Mouse (Mus musculus) testis, adult 2 months (tissue): ENCODE data around the gene Pacs2. TPM values are rescaled to one million over a fixed set of nuclear protein-coding genes. Genes with fewer than 3 reads are reported as not detected.

Experiments
- H3K27ac ChIP-seq: fragments of 200-500 bp; 2 replicates; pipeline ENCODE4 v1.5.1; 2012; ENCODE audit warnings: low read depth, low read length; ENCODE audit not compliant: control insufficient read depth, insufficient read depth
- H3K27me3 ChIP-seq: fragments of 200-500 bp; 2 replicates; pipeline ENCODE4 v1.6.1; 2012; ENCODE audit warnings: mild to moderate bottlenecking, low read length, moderate library complexity; ENCODE audit not compliant: control insufficient read depth, insufficient read depth
- H3K36me3 ChIP-seq: fragments of 200-500 bp; 2 replicates; pipeline ENCODE4 v1.6.1; 2012; ENCODE audit warnings: mild to moderate bottlenecking, low read length; ENCODE audit not compliant: control insufficient read depth, insufficient read depth
- H3K4me1 ChIP-seq: fragments of 200-500 bp; 2 replicates; pipeline ENCODE4 v1.6.1; 2012; ENCODE audit warnings: low read length; ENCODE audit not compliant: control insufficient read depth, insufficient read depth
- H3K4me3 ChIP-seq: fragments of 200-500 bp; 2 replicates; pipeline ENCODE4 v1.5.1; 2012; ENCODE audit warnings: low read depth, mild to moderate bottlenecking, low read length, moderate library complexity, mixed read lengths; ENCODE audit not compliant: control insufficient read depth
- CTCF ChIP-seq: fragments of 200-500 bp; IDR thresholded peaks from 2 replicates; pipeline ENCODE4 v1.5.1; 2012; ENCODE audit warnings: low read depth, mild to moderate bottlenecking, inconsistent platforms, low read length, moderate library complexity; ENCODE audit not compliant: control insufficient read depth, insufficient read depth, insufficient replicate concordance
- POLR2A ChIP-seq: fragments of 200-500 bp; IDR thresholded peaks from 2 replicates; pipeline ENCODE4 v1.6.1; 2012; ENCODE audit warnings: low read depth, mild to moderate bottlenecking, inconsistent platforms, low read length, moderate library complexity; ENCODE audit not compliant: control insufficient read depth
- polyA plus RNA-seq: library from polyadenylated mRNA; depleted of rRNA; stranded (reverse); fragments of >200 nt; gene quantifications from 2 replicates; pipeline ENCODE4 v1.2.3, GENCODE M21; 2012

Gene Pacs2
- polyA plus RNA-seq, 1 experiment, result 216 TPM

- Histone ChIP-seq H3K27me3 (no peaks in the 10 kb centered on the region), H3K4me3 (no peak overlapping the region), H3K27ac (no peak overlapping the region), H3K4me1 (peaks cover 15% of the 10 kb centered on the region), H3K36me3 (no peaks in the 10 kb centered on the region)
- peak; percentile 47; the same call in 1 of the 2 replicates for TF ChIP-seq CTCF
- no peak for TF ChIP-seq POLR2A
These were observed 88.2 kb downstream of the Pacs2 start for GRCm38 (mm10) chr12:113102461-113102860.

- Histone ChIP-seq H3K36me3 (no peaks in the 10 kb centered on the region), H3K27me3 (no peaks in the 10 kb centered on the region), H3K4me1 (peaks cover 10% of the 10 kb centered on the region), H3K4me3 (peak overlapping the region; percentile 11), H3K27ac (no peak overlapping the region)
- no peak for TF ChIP-seq POLR2A
- peak; percentile 32; the same call in 1 of the 2 replicates for TF ChIP-seq CTCF
These were observed 89.6 kb downstream of the Pacs2 start for GRCm38 (mm10) chr12:113103846-113104451.

GRCm38 (mm10) chr12:113106386-113106785 is 92.1 kb downstream of the Pacs2 start:
- H3K27me3 ChIP-seq, result no peaks in the 10 kb centered on the region
- no peak overlapping the region for H3K4me3 ChIP-seq
- no peak overlapping the region for H3K27ac ChIP-seq
- TF ChIP-seq POLR2A (no peak), CTCF (no peak)
- no peaks in the 10 kb centered on the region for H3K36me3 ChIP-seq
- peaks cover 5% of the 10 kb centered on the region; the same call in 1 of the 2 replicates for H3K4me1 ChIP-seq

- no peak for TF ChIP-seq POLR2A
- no peak for TF ChIP-seq CTCF
- Histone ChIP-seq H3K27ac (no peak overlapping the region), H3K4me3 (no peak overlapping the region), H3K36me3 (no peaks in the 10 kb centered on the region), H3K27me3 (no peaks in the 10 kb centered on the region), H3K4me1 (peaks cover 5% of the 10 kb centered on the region; the same call in 1 of the 2 replicates)
These were observed 93.3 kb downstream of the Pacs2 start for GRCm38 (mm10) chr12:113107431-113108124.

GRCm38 (mm10) chr12:113108528-113109283 is 94.4 kb downstream of the Pacs2 start:
- no peak overlapping the region for H3K4me3 ChIP-seq
- TF ChIP-seq CTCF (no peak), POLR2A (no peak)
- no peaks in the 10 kb centered on the region for H3K36me3 ChIP-seq
- H3K27ac ChIP-seq, result no peak overlapping the region
- peaks cover 5% of the 10 kb centered on the region; the same call in 1 of the 2 replicates for H3K4me1 ChIP-seq
- H3K27me3 ChIP-seq, result no peaks in the 10 kb centered on the region

GRCm38 (mm10) chr12:113109801-113110200 is 95.5 kb downstream of the Pacs2 start:
- Histone ChIP-seq H3K27me3 (no peaks in the 10 kb centered on the region), H3K27ac (no peak overlapping the region), H3K4me3 (no peak overlapping the region), H3K4me1 (no peaks in the 10 kb centered on the region), H3K36me3 (no peaks in the 10 kb centered on the region)
- TF ChIP-seq CTCF, result no peak
- no peak for TF ChIP-seq POLR2A

- H3K27me3 ChIP-seq, result no peaks in the 10 kb centered on the region
- no peak overlapping the region for H3K4me3 ChIP-seq
- no peak overlapping the region for H3K27ac ChIP-seq
- no peaks in the 10 kb centered on the region for H3K36me3 ChIP-seq
- H3K4me1 ChIP-seq, result no peaks in the 10 kb centered on the region
- TF ChIP-seq POLR2A (no peak), CTCF (no peak)
These were observed 99.8 kb downstream of the Pacs2 start for GRCm38 (mm10) chr12:113114141-113114540.
